Mouse (Mus musculus): ENCODE results near the gene Frk.

- no peak for TF ChIP-seq POLR2A (IDR thresholded peaks at IDR 0.05; ENCODE audit: low read depth, low read length)
- no peak for TF ChIP-seq CTCF (IDR thresholded peaks at IDR 0.05; ENCODE audit: borderline replicate concordance, insufficient read depth, low read length)
Observed at GRCm38 (mm10) chr10:34461451-34461850, 21.7 kb upstream of the Frk start.
